Mouse (Mus musculus) heart, postnatal 0 days (tissue): ENCODE results near the gene Lrrc4.

ENCODE experiments used
- CTCF ChIP-seq: IDR thresholded peaks from 2 replicates; pipeline ENCODE4 v1.5.1; 2016; ENCODE audit warnings: antibody characterized with exemption, control low read depth, low read depth
- EP300 ChIP-seq: IDR thresholded peaks from 2 replicates; pipeline ENCODE4 v1.6.1; 2016; ENCODE audit warnings: antibody characterized with exemption, low read depth

GRCm38 (mm10) chr6:28618751-28619153, 212.8 kb downstream of the Lrrc4 start:
- TF ChIP-seq CTCF: no peak
- TF ChIP-seq EP300: no peak
